Mouse (Mus musculus) lung, embryonic 14.5 days (tissue): ENCODE data around the gene Rasal2. TPM values are rescaled to one million over a fixed set of nuclear protein-coding genes. Genes with fewer than 3 reads are reported as not detected.
"Not testable (repeated sequence)": the region's sequence is repeated elsewhere in the genome, so short reads cannot be mapped to it uniquely, and the experiment has no call there.

ENCODE experiments used
- ATAC-seq: fragments of 200-750 bp; cut with Nextera tagmentation; 2 replicates; pipeline ENCODE4 v1.8.0; 2017; ENCODE audit warnings: mild to moderate bottlenecking, moderate TSS enrichment, moderate library complexity; ENCODE audit not compliant: insufficient read depth
- DNase-seq: peaks from one replicate; pipeline ENCODE4 v3.0.0-alpha.2; 2015
- H3K27ac ChIP-seq: fragments of 300-500 bp; sonication (generic); 2 replicates; pipeline ENCODE4 v1.5.1; 2014; ENCODE audit warnings: low read depth, mild to moderate bottlenecking, moderate library complexity
- H3K27me3 ChIP-seq: fragments of 300-500 bp; sonication (generic); 2 replicates; pipeline ENCODE4 v1.6.1; 2014; ENCODE audit warnings: low read length, control low read depth; ENCODE audit not compliant: insufficient read depth
- H3K36me3 ChIP-seq: fragments of 300-500 bp; sonication (generic); 2 replicates; pipeline ENCODE4 v1.6.1; 2014; ENCODE audit warnings: control low read depth; ENCODE audit not compliant: insufficient read depth
- H3K4me1 ChIP-seq: fragments of 300-500 bp; sonication (generic); 2 replicates; pipeline ENCODE4 v1.6.1; 2014; ENCODE audit warnings: antibody characterized with exemption, control low read depth; ENCODE audit not compliant: insufficient read depth
- H3K4me2 ChIP-seq: fragments of 300-500 bp; sonication (generic); 2 replicates; pipeline ENCODE4 v1.6.1; 2014; ENCODE audit warnings: mild to moderate bottlenecking
- H3K4me3 ChIP-seq: fragments of 300-500 bp; sonication (generic); 2 replicates; pipeline ENCODE4 v1.5.1; 2014; ENCODE audit warnings: low read depth, low read length
- H3K9ac ChIP-seq: fragments of 300-500 bp; sonication (generic); 2 replicates; pipeline ENCODE4 v1.6.1; 2014
- H3K9me3 ChIP-seq: fragments of 300-500 bp; sonication (generic); 2 replicates; pipeline ENCODE4 v1.6.1; 2016; ENCODE audit warnings: low read depth, low read length, control low read depth
- CTCF ChIP-seq: IDR thresholded peaks from 2 replicates; pipeline ENCODE4 v1.5.1; 2016; ENCODE audit warnings: antibody characterized with exemption, low read depth
- WGBS: fragments of 180-500 bp; shearing (Covaris S2); extraction: QIAGEN DNeasy Blood & Tissue Kit; methylation state at CpG from one replicate; pipeline ENCODE4 v1.1.7; 2014; 5-methylcytosine and 5-hydroxymethylcytosine counted together
- polyA plus RNA-seq: library from polyadenylated mRNA; unstranded; fragments of >200 nt; fragmentation: Nextera tagmentation; extraction: Ambion mirVana; gene quantifications from 2 replicates; pipeline ENCODE4 v1.2.1, GENCODE M21; 2014

Rasal2 gene
- polyA plus RNA-seq, 1 experiment from 2014 or later, result 10.3 TPM

GRCm38 (mm10) chr1:157246779-157247178 lies 165.6 kb downstream of the Rasal2 start:
- no peaks in the 10 kb centered on the region for H3K9me3 ChIP-seq
- H3K27me3 ChIP-seq, result no peaks in the 10 kb centered on the region
- ATAC-seq (no peak), DNase-seq (no peak)
- H3K4me3 ChIP-seq, result no peak overlapping the region
- TF ChIP-seq CTCF, result no peak
- H3K36me3 ChIP-seq, result no peaks in the 10 kb centered on the region
- 60% methylated on average over 1 of the region's 1 CpGs for WGBS
- no peaks in the 10 kb centered on the region for H3K4me1 ChIP-seq
- no peak overlapping the region for H3K4me2 ChIP-seq
- no peak overlapping the region for H3K27ac ChIP-seq
- no peak overlapping the region for H3K9ac ChIP-seq

GRCm38 (mm10) chr1:157244453-157244790 lies 168.0 kb downstream of the Rasal2 start:
- H3K27ac ChIP-seq, result no peak overlapping the region; the same call in 1 of the 2 replicates

GRCm38 (mm10) chr1:157243576-157244452 lies 168.6 kb downstream of the Rasal2 start:
- ATAC-seq, result no peak
- H3K27me3 ChIP-seq, result no peaks in the 10 kb centered on the region
- DNase-seq, result no peak
- no peaks in the 10 kb centered on the region for H3K36me3 ChIP-seq
- H3K4me3 ChIP-seq, result no peak overlapping the region
- H3K9me3 ChIP-seq, result no peaks in the 10 kb centered on the region
- no peaks in the 10 kb centered on the region for H3K4me1 ChIP-seq
- 41% methylated on average over 7 of the region's 7 CpGs for WGBS
- H3K9ac ChIP-seq, result no peak overlapping the region
- H3K4me2 ChIP-seq, result no peak overlapping the region; the same call in 1 of the 2 replicates
- H3K27ac ChIP-seq, result no peak overlapping the region; the same call in 1 of the 2 replicates
- TF ChIP-seq CTCF, result no peak

More at GRCm38 (mm10) chr1:157244453-157244790, 168.0 kb downstream of the Rasal2 start:
- H3K4me2 ChIP-seq, result no peak overlapping the region; the same call in 1 of the 2 replicates
- no peak overlapping the region for H3K9ac ChIP-seq
- H3K9me3 ChIP-seq, result no peaks in the 10 kb centered on the region
- no peak for DNase-seq
- no peaks in the 10 kb centered on the region for H3K4me1 ChIP-seq
- H3K36me3 ChIP-seq, result no peaks in the 10 kb centered on the region
- H3K4me3 ChIP-seq, result no peak overlapping the region
- H3K27me3 ChIP-seq, result no peaks in the 10 kb centered on the region
- ATAC-seq, result no peak
- 41% methylated on average over 5 of the region's 5 CpGs for WGBS
- no peak for TF ChIP-seq CTCF

- no peak for ATAC-seq
- no peaks in the 10 kb centered on the region for H3K27me3 ChIP-seq
- 87% methylated on average over 1 of the region's 1 CpGs for WGBS
These were observed 172.7 kb downstream of the Rasal2 start for GRCm38 (mm10) chr1:157239687-157240086.

GRCm38 (mm10) chr1:157236650-157237344 lies 175.6 kb downstream of the Rasal2 start:
- not testable (repeated sequence) for DNase-seq, ATAC-seq
- 95% methylated on average over 4 of the region's 4 CpGs for WGBS

More at GRCm38 (mm10) chr1:157239687-157240086, 172.7 kb downstream of the Rasal2 start:
- DNase-seq, result no peak
- Histone ChIP-seq H3K4me3 (no peak overlapping the region), H3K4me1 (no peaks in the 10 kb centered on the region), H3K9me3 (no peaks in the 10 kb centered on the region), H3K4me2 (no peak overlapping the region), H3K9ac (no peak overlapping the region), H3K36me3 (no peaks in the 10 kb centered on the region), H3K27ac (no peak overlapping the region)
- TF ChIP-seq CTCF, result no peak

GRCm38 (mm10) chr1:157233451-157233850 lies 178.9 kb downstream of the Rasal2 start:
- ATAC-seq (no peak), DNase-seq (no peak)
- no peak overlapping the region for H3K27ac ChIP-seq
- H3K27me3 ChIP-seq, result no peaks in the 10 kb centered on the region
- no peak for TF ChIP-seq CTCF
- no peak overlapping the region for H3K4me3 ChIP-seq
- no peak overlapping the region for H3K9ac ChIP-seq
- 76% methylated on average over 2 of the region's 2 CpGs for WGBS
- H3K36me3 ChIP-seq, result no peaks in the 10 kb centered on the region
- H3K4me2 ChIP-seq, result no peak overlapping the region
- no peaks in the 10 kb centered on the region for H3K9me3 ChIP-seq
- no peaks in the 10 kb centered on the region for H3K4me1 ChIP-seq

More at GRCm38 (mm10) chr1:157236650-157237344, 175.6 kb downstream of the Rasal2 start:
- H3K9me3 ChIP-seq, H3K27ac ChIP-seq, H3K4me3 ChIP-seq, H3K9ac ChIP-seq, H3K27me3 ChIP-seq, H3K4me2 ChIP-seq, H3K4me1 ChIP-seq, H3K36me3 ChIP-seq: not testable (repeated sequence)

- Histone ChIP-seq H3K36me3 (no peaks in the 10 kb centered on the region), H3K27ac (no peak overlapping the region), H3K4me3 (no peak overlapping the region), H3K9ac (no peak overlapping the region), H3K27me3 (no peaks in the 10 kb centered on the region), H3K4me2 (no peak overlapping the region), H3K4me1 (no peaks in the 10 kb centered on the region), H3K9me3 (no peaks in the 10 kb centered on the region)
- DNase-seq, result no peak
- WGBS, result 65% methylated on average over 4 of the region's 4 CpGs
- ATAC-seq, result no peak
- no peak for TF ChIP-seq CTCF
These were observed 180.0 kb downstream of the Rasal2 start for GRCm38 (mm10) chr1:157232372-157232771.
